Mouse (Mus musculus) lung, embryonic 14.5 days (tissue): ENCODE measurements at regions not wholly inside any gene's neighbourhood (a gene's known extent, or its start where the extent isn't known, plus 50 kb on each side); places are given as distances from the start of the nearest gene placed in this dataset.

Experiments used
- ATAC-seq: fragments of 200-750 bp; cut with Nextera tagmentation; 2 replicates; pipeline ENCODE4 v1.8.0; 2017; ENCODE audit warnings: mild to moderate bottlenecking, moderate TSS enrichment, moderate library complexity; ENCODE audit not compliant: insufficient read depth
- DNase-seq: peaks from one replicate; pipeline ENCODE4 v3.0.0-alpha.2; 2015
- H3K27ac ChIP-seq: fragments of 300-500 bp; sonication (generic); 2 replicates; pipeline ENCODE4 v1.5.1; 2014; ENCODE audit warnings: low read depth, mild to moderate bottlenecking, moderate library complexity
- H3K27me3 ChIP-seq: fragments of 300-500 bp; sonication (generic); 2 replicates; pipeline ENCODE4 v1.6.1; 2014; ENCODE audit warnings: low read length, control low read depth; ENCODE audit not compliant: insufficient read depth
- H3K36me3 ChIP-seq: fragments of 300-500 bp; sonication (generic); 2 replicates; pipeline ENCODE4 v1.6.1; 2014; ENCODE audit warnings: control low read depth; ENCODE audit not compliant: insufficient read depth
- H3K4me1 ChIP-seq: fragments of 300-500 bp; sonication (generic); 2 replicates; pipeline ENCODE4 v1.6.1; 2014; ENCODE audit warnings: antibody characterized with exemption, control low read depth; ENCODE audit not compliant: insufficient read depth
- H3K4me2 ChIP-seq: fragments of 300-500 bp; sonication (generic); 2 replicates; pipeline ENCODE4 v1.6.1; 2014; ENCODE audit warnings: mild to moderate bottlenecking
- H3K4me3 ChIP-seq: fragments of 300-500 bp; sonication (generic); 2 replicates; pipeline ENCODE4 v1.5.1; 2014; ENCODE audit warnings: low read depth, low read length
- H3K9ac ChIP-seq: fragments of 300-500 bp; sonication (generic); 2 replicates; pipeline ENCODE4 v1.6.1; 2014
- H3K9me3 ChIP-seq: fragments of 300-500 bp; sonication (generic); 2 replicates; pipeline ENCODE4 v1.6.1; 2016; ENCODE audit warnings: low read depth, low read length, control low read depth
- CTCF ChIP-seq: IDR thresholded peaks from 2 replicates; pipeline ENCODE4 v1.5.1; 2016; ENCODE audit warnings: antibody characterized with exemption, low read depth
- WGBS: fragments of 180-500 bp; shearing (Covaris S2); extraction: QIAGEN DNeasy Blood & Tissue Kit; methylation state at CpG from one replicate; pipeline ENCODE4 v1.1.7; 2014; 5-methylcytosine and 5-hydroxymethylcytosine counted together

DNA sequence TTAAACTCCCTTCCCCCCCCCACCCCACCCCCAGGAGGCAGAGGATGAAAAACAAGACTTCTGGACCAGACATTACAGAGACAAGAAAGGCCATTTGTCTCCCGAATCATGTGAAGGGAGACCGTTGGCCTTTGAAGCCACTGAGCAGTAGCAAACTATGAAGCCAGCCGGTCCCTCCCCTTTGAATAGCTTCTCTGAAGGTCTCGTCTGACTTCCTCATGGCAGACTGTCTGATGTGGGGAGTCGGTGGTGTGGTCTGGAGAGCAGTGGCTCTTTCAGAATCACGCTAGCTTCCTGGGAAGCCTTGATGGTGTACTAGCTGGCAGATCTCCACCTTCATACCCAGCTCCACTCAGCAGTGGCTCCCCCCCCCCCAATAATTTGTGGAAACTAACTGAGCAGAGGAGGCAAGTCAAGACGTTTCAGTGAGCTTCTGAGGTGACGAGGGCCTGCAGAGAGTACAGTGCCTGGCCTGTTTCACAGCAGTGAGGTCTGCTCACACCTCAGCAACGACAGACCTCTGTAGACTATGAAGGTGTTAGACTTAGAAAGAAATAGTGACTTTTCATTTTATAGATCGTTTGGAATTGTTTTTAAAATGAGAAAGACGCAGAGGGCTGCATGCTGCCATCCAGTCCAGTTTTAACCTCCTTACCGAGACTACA is 116.9 kb upstream of the Rnaseh2b start:
- Histone ChIP-seq H3K27me3 (no peaks in the 10 kb centered on the region), H3K9me3 (no peaks in the 10 kb centered on the region), H3K4me1 (peaks cover 24% of the 10 kb centered on the region), H3K36me3 (no peaks in the 10 kb centered on the region), H3K4me2 (no peak overlapping the region), H3K9ac (no peak overlapping the region), H3K27ac (peak overlapping the region; percentile 64; the same call in 1 of the 2 replicates), H3K4me3 (no peak overlapping the region)
- TF ChIP-seq CTCF, result no peak
- WGBS, result 42% methylated on average over 12 of the region's 12 CpGs
- peak; percentile 67 for DNase-seq
- peak; percentile 47 for ATAC-seq

- WGBS, result 71% methylated on average over 5 of the region's 5 CpGs
- DNase-seq, result peak; percentile 41
- Histone ChIP-seq H3K27ac (no peak overlapping the region), H3K9ac (no peak overlapping the region), H3K9me3 (no peaks in the 10 kb centered on the region), H3K4me3 (no peak overlapping the region), H3K36me3 (no peaks in the 10 kb centered on the region), H3K27me3 (no peaks in the 10 kb centered on the region), H3K4me1 (peaks cover 15% of the 10 kb centered on the region), H3K4me2 (no peak overlapping the region)
- TF ChIP-seq CTCF, result no peak
- no peak for ATAC-seq
These were observed 114.9 kb upstream of the Rnaseh2b start for GRCm38 (mm10) chr14:62177509-62177908.

GRCm38 (mm10) chr14:62187360-62187759 is 105.0 kb upstream of the Rnaseh2b start:
- WGBS, result 54% methylated on average over 11 of the region's 11 CpGs
- no peak overlapping the region for H3K27ac ChIP-seq
- H3K9me3 ChIP-seq, result no peaks in the 10 kb centered on the region
- DNase-seq, result peak; percentile 33
- TF ChIP-seq CTCF, result no peak
- H3K27me3 ChIP-seq, result no peaks in the 10 kb centered on the region
- H3K4me1 ChIP-seq, result no peaks in the 10 kb centered on the region
- no peaks in the 10 kb centered on the region for H3K36me3 ChIP-seq
- no peak overlapping the region for H3K4me3 ChIP-seq
- no peak for ATAC-seq
- H3K9ac ChIP-seq, result no peak overlapping the region
- H3K4me2 ChIP-seq, result no peak overlapping the region

DNA sequence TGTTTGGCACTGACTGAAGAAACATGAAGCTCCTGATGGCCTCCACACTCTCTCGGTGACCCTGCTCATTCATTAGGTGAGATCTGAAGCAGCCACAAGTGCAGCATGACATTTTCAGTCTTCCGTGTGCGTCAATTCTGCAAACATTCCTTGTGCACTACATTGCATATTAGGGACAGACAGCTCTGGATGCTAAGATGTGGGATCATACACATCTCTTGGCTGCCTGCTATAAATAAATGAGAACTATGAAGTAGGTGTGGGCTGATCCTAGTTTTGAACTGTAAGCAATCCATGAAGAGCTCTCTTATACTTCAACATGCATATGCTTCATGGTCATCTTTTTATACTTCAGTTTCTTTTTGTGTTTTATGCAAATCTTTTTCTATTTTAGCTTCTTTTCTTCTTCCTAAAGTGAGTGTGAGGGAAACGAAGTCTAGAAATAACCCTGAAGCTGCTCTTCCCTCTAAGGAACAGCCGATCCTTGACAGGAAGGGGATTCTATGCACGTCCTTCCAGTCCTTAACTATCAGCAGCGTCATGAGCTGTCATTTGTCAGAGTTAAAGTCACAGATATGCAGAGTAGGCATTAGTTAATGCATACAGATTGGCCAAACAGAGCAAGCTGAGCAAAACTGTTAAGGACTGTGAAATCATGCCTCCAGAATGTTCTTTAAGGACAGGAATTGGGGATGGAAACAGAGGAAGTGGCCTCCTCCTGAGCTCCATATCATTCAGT is 104.1 kb upstream of the Rnaseh2b start:
- Histone ChIP-seq H3K4me2 (no peak overlapping the region), H3K9ac (no peak overlapping the region), H3K4me3 (no peak overlapping the region), H3K9me3 (no peaks in the 10 kb centered on the region), H3K4me1 (no peaks in the 10 kb centered on the region), H3K36me3 (no peaks in the 10 kb centered on the region), H3K27ac (peak overlapping the region; percentile 37; the same call in 1 of the 2 replicates), H3K27me3 (no peaks in the 10 kb centered on the region)
- 29% methylated on average over 7 of the region's 7 CpGs for WGBS
- peak; percentile 55 for DNase-seq
- no peak for TF ChIP-seq CTCF
- ATAC-seq, result peak; percentile 63; the same call in 1 of the 2 replicates

- no peak for ATAC-seq
- H3K4me3 ChIP-seq, result no peak overlapping the region
- no peaks in the 10 kb centered on the region for H3K27me3 ChIP-seq
- 75% methylated on average over 2 of the region's 2 CpGs for WGBS
- H3K4me2 ChIP-seq, result no peak overlapping the region
- H3K27ac ChIP-seq, result no peak overlapping the region
- DNase-seq, result no peak
- TF ChIP-seq CTCF, result no peak
- no peak overlapping the region for H3K9ac ChIP-seq
- no peaks in the 10 kb centered on the region for H3K9me3 ChIP-seq
- H3K36me3 ChIP-seq, result no peaks in the 10 kb centered on the region
- no peaks in the 10 kb centered on the region for H3K4me1 ChIP-seq
These were observed 100.8 kb upstream of the Rnaseh2b start for GRCm38 (mm10) chr14:62191624-62192023.

DNA sequence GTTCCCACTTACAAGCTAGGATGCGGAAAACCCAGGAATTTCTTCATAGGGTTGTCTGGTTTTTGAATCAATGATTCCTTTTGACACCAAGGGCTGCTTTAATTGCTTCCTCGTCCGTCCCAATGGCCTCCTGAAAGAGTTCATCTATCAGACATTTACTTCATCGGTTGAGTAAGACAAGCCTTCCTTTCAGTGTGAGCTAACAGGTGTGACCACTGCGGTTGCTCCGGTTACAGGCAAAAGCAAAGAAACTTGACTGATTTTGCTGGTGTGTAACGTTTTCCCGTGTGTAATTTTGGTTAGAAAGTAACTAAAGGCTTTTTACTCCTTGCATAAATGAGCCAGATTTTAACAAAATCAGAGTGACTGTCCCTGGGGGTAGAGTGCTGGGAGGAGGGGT is 99.6 kb upstream of the Rnaseh2b start:
- Histone ChIP-seq H3K4me1 (no peaks in the 10 kb centered on the region), H3K27ac (peak overlapping the region; percentile 40; the same call in 1 of the 2 replicates), H3K9ac (no peak overlapping the region), H3K36me3 (no peaks in the 10 kb centered on the region), H3K4me3 (no peak overlapping the region), H3K4me2 (no peak overlapping the region), H3K9me3 (no peaks in the 10 kb centered on the region), H3K27me3 (no peaks in the 10 kb centered on the region)
- DNase-seq, result peak; percentile 25
- whole genome bisulfite sequencing, result 60% methylated on average over 8 of the region's 8 CpGs
- ATAC-seq, result no peak
- TF ChIP-seq CTCF, result no peak

- Histone ChIP-seq H3K9me3 (no peaks in the 10 kb centered on the region), H3K36me3 (no peaks in the 10 kb centered on the region), H3K4me1 (no peaks in the 10 kb centered on the region), H3K4me3 (no peak overlapping the region), H3K9ac (no peak overlapping the region), H3K4me2 (no peak overlapping the region), H3K27me3 (no peaks in the 10 kb centered on the region), H3K27ac (peak overlapping the region; percentile 40; the same call in 1 of the 2 replicates)
- ATAC-seq, result no peak
- DNase-seq, result peak; percentile 56
- 31% methylated on average over 4 of the region's 4 CpGs for WGBS
- TF ChIP-seq CTCF, result no peak
These were observed 99.0 kb upstream of the Rnaseh2b start for GRCm38 (mm10) chr14:62193371-62193770.
